Mouse (Mus musculus) mesoderm, embryonic 11.5 days (tissue): ENCODE results near the gene Ceacam1.
"Not testable (repeated sequence)": the region's sequence is repeated elsewhere in the genome, so short reads cannot be mapped to it uniquely, and the experiment has no call there.

Experiments
- DNase-seq: peaks from one replicate; pipeline ENCODE4 v3.0.0-alpha.2; 2012; ENCODE audit warnings: low read depth, low spot score

Ceacam1 gene

DNA sequence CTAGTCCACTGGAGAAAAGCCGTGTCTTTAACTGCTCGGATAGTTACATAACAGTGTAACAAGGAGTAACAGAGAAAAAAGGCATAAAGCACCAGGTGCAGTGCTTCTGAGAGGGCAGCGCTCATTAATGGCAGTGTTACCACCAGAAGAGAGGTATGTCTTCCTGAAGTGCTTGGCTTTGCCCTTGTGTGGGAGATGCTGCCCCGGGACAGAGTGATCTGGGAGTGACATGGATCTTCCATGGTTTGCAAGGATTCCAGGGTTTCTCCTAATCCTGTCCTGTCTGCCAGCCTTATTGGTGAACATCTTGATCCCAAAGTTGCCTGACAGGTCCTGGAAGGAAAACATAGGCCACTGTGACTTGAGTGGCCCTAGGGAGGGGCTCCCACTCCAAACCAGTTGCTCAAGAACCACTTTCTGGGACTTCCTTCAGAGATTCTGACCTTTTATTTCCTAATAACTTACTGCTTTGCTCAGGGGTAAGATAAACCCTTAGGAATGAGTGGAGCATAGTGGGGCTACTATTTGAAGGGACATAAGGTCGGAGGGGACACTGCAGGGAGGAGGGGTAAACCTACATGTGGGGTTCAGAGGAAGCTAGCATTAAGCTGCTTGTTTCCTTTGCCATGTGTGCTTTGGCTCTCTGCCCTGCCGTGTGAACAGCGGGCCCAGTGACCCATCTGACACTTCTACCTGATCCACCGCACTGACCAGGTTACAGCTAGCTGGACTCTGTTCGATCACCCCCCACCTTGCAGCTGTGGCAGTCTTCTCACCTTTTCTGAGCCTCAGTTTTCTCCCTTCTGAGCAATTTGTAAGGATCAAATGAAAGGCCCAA, 37.2 kb downstream of the Ceacam1 start:
- no peak for DNase-seq

DNA sequence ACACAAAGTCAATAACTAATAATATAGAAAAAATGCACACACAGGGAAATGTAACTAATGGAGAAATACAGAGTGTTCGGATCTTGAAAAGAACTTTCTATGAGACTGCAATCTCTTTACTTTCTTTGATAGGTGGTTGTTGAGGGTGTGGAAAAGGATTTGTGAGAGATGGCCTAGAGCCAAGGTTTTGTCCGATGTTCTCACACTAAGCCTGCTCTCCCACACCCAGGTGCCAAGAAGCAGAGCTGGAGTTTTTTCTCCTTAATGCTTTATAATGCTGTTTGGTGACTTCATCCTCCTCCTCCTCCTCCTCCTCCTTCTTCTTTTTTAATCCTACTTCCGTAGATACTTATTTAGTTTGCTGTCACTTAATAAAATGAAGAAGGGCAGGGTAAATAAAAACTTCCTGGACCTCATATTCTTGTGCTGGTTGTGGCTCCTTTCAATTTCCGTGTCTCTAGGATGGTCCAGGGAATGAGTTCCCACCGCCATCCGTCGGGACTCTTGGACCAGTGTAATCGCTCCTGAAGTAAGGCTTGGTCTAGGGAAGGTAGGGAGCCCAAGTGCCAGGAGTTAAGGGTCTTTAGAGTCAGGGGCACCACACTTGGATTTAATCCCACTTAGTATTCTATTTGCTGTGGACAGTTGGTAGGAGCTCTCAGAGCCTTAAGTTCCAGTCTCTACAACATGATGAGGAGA, 38.1 kb downstream of the Ceacam1 start:
- DNase-seq = no peak

GRCm38 (mm10) chr7:25436704-25437103, 40.7 kb downstream of the Ceacam1 start:
- DNase-seq = no peak

- no peak for DNase-seq
Measured at GRCm38 (mm10) chr7:25436226-25436625, 41.2 kb downstream of the Ceacam1 start.

GRCm38 (mm10) chr7:25435546-25435851, 41.9 kb downstream of the Ceacam1 start:
- DNase-seq = no peak

GRCm38 (mm10) chr7:25434654-25435545, 42.5 kb downstream of the Ceacam1 start:
- no peak for DNase-seq

GRCm38 (mm10) chr7:25433781-25434560, 43.4 kb downstream of the Ceacam1 start:
- DNase-seq = no peak

- DNase-seq = peak; percentile 16
Measured at GRCm38 (mm10) chr7:25433007-25433541, 44.3 kb downstream of the Ceacam1 start.

DNA sequence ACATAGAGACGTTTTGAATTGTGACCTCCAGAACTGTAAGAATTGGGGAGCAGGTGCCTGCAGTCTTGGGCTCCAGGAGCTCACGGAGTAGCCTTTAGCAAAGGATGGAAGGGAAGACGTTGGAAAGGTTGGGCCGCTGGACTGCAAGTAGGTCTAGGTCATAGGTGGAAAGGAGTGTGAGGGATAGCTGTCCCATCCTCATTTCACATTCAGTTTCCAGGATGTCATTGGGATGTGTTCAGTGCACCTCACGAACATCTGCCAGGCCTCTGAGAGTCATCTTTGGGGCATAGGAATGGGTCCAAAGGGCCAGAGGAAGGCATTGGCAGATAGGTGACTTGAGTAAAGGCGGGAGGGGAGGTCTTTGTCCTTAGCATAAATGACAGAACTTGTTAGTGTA, 45.0 kb downstream of the Ceacam1 start:
- no peak for DNase-seq

DNA sequence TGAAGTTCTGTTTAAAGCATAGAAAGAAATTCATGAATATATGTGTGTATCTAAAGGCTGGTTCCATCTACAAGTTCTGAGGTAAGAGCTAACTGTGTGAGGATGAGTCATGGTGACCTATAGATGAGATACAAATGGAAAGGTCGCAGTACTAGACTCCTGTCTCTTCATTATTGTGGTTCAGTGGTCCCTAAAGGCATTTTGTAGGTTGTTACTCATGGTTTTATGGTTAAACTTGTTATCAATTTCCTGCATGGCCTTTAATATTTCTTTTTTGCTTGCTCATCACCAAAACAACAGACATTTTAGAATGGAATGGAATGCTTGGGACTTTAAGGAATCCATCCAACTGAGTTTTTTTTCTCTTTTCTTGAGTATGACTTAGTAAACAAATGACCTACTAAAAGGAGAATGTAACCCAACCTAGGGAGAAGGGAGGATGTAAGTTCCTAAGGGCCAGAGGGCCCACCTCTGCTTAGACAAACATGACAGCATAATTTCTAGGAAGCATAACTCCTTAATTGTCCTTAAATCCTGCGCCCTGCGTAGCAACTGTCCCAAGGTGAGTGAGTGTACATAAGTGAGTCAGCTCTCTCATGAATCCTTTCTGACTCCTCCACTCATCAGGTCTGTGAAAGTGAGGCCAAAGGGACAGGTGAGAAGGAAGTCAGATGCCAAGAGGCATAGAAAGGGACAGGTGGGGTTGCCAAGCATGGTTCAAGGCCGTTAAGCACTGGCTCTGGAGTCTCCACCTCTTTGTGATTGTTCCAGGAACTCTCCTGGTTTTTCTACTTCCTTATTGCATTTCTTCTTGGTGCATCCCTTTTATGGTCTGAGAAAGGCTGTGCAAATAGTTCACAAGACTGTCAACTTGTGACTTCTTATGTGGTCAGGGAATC, 47.3 kb downstream of the Ceacam1 start:
- no peak for DNase-seq

- DNase-seq = no peak
Measured at GRCm38 (mm10) chr7:25428321-25428720, 49.1 kb downstream of the Ceacam1 start.

DNA sequence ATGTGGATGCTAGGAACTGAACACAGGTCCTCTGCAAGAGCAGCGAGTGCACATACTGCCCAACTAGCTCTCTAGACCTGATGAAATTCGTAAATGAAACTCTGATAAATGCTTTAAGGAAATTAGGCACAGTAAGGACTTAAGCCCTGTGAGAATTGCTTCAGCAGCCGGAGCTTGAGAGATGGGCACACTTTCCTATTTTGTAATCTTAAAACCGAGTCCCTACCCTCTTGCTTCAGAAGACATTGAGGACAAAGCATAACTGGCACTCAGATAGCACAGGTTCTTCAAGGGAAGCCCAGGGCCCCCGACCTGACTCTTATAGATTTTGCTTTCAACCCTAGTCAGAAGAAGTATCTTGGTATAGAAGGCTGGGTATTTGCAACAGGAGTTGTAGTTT, 50.3 kb downstream of the Ceacam1 start:
- no peak for DNase-seq

- not testable (repeated sequence) for DNase-seq
Measured at GRCm38 (mm10) chr7:25426380-25426779, 51.0 kb downstream of the Ceacam1 start.

- DNase-seq = peak; percentile 83
Measured at GRCm38 (mm10) chr7:25424429-25424828, 53.0 kb downstream of the Ceacam1 start.

DNA sequence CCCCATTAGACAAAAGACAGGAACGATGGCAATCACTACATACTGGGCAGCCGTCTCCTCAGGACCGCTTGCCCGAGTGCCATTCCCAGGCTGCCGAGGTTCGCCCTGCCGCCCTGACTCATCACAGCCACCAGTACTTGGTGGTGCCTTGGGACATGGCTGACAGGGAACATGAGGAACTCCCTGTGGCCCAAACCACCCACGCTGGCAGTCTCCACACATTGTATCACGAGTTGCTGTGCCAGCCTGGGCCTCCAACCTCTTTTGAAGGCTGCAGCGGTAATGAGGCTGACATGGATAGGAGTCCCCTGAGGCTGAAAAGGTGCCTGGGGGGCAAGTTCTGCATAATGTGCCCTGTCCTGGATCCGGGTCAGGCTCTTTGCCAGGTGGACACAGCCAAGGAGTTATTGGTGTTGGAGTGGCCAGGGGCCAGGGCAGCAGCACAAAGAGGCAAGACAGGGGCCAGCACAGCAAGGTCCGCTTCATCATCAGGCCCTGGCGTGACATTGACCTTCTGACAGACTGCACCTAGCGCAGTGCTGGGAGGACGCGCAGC, 55.0 kb downstream of the Ceacam1 start:
- no peak for DNase-seq

DNA sequence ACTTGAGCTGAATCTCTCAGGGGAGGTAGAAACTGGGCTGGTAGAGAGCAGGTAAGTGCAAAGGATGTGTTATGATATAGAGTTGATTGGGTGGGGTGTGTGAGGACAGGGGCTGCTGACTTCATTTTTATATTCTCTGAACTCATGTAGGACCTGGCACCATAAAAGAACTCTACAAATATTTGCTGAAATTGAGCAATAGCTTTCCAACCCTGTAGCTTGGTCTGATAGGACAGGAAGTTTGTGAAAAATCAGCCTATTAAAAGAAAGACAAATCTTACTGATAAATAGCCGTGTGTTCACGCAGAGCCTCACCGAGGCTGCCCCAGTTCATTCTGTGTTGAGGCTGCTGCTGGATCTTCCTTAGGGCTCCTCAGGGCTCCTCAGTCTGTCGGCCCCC, 57.5 kb downstream of the Ceacam1 start:
- DNase-seq = no peak

GRCm38 (mm10) chr7:25419536-25419935, 57.9 kb downstream of the Ceacam1 start:
- no peak for DNase-seq

- peak; percentile 36 for DNase-seq
Measured at GRCm38 (mm10) chr7:25417597-25417996, 59.8 kb downstream of the Ceacam1 start.

- DNase-seq = no peak
Measured at GRCm38 (mm10) chr7:25412833-25413441, 64.5 kb downstream of the Ceacam1 start, which contains the start of gene Cxcl17. Gene Cxcl17, minus strand, starts transcription at chr7:25412886.
